Mouse (Mus musculus) CH12F3 (cell line): ENCODE measurements around the gene Olfml3.

Experiments used
- in situ Hi-C: fragments of 300-500 bp; cut with MboI; formaldehyde crosslinking; loops from 2 replicates; pipeline ENCODE4 v1.14.3; 2020; ENCODE audit warnings: low sequenced_read_pairs

Gene Olfml3

DNA sequence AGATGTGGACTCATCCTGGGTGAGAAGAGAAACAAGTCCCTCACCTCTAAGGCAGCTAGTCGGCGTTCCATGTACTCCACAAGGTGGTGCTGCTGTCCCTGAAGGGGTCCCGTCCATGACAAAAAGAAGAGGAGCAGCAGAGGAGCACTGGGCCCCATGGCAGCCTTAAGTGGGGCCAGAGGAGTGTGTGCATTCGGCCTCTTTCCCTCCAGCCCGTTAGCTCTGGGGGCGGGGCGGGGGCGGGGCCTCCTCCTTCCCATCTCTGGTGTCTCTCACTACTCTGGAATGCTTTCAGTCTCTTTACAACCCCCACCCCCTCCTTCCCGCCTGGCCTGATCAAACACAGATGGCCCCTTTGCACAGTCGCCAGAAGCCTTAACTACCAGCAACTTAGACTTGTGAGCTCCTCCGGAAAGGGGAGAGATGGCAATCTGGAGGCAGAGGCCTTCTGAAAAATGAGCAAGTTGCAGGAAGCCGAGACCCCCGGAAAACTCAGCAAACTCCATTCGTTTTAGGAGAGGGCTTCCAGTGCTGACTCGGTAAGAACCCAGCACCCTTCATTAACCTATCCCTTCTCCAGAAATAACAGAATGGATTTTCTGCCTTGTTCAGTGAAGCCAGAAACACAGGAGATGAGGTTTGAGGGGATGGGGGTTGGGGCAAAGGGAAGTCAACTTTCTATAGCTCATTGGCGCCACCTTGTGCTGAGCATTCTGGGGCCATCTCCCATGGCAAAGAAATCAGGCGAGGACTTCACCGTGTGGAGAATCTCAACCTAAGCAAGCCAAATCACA, at the start of gene Olfml3:
Gene Olfml3, minus strand, starts transcription at position 224 of the 794 bp plus-strand sequence.
- in situ Hi-C loops: no loop called here

- in situ Hi-C loops: no loop called here
These were observed 49.4 kb upstream of the Olfml3 start for GRCm38 (mm10) chr3:103787225-103787624.

DNA sequence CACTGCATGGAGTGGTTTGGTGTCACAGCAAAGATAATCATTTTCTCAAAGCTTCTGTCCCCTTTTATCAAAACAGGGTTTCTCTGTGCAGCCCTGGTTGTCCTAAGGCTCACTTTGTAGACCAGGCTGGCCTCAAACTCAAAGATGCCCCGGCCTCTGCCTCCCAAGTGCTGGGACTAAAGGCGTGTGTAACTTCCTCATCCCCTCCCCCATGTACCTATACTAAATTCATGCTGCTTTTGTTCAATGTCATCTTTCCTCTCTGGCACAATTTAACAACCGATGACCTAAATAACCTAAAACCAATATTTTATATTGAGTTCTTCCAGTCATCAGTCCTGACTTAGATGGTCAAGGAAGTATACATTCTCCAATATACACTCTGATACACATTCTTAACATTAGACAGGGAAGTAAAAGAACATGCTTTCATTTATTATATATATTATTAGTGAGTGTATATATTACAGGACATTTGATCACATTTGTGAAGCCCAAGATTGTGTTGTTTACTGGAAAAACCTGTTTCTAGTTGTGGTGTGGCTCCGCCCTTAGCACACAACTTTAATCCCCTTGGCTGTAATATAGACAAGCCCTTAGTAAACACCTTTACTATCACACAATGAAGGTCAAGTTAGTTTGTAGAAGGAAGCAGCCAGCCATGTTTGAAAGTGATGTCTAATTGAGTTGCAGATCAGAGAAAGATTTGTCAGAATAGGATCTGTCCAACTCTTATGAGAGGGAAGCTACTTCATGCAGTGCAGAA, 45.2 kb upstream of the Olfml3 start:
- in situ Hi-C loops: no loop called here

- in situ Hi-C loops: no loop called here
These were observed 43.0 kb upstream of the Olfml3 start for GRCm38 (mm10) chr3:103780777-103781176.

DNA sequence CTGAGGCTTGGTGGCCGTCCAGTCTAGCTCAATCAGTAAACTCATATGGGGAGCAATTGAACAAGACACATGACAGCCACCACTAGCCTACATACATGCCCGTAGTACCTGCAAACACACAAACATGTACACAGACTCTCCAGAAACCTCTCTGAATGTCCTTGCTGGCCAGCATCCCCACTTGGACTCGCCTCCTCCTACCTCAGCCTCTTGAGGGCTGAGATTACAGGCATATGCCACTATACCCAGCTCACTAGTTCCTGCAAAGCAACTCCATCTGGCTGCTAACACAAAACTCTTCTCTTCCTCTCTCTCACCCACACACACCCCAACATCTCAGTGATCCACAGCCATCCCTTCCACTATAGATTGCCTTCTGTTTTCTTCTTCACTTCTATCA, 42.5 kb upstream of the Olfml3 start:
- in situ Hi-C loops: no loop called here

DNA sequence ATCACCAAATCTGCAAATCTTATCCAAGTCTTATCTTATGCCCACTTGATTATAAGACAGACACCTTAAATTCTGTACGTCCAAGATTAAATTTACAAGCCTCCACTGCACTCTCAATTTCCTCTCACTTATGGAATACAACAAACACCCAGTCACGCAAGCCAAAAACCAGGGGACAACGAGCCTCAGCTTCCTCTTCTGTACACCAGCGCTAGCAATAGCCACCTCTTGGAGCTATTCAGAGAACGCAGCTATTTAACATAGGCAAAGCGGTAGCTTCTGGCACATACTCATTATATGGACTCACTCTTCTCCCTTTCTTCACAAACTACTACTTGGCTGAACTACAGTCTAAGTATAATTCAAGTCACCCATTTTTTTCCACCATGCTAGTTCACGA, 41.4 kb upstream of the Olfml3 start:
- in situ Hi-C loops: no loop called here

DNA sequence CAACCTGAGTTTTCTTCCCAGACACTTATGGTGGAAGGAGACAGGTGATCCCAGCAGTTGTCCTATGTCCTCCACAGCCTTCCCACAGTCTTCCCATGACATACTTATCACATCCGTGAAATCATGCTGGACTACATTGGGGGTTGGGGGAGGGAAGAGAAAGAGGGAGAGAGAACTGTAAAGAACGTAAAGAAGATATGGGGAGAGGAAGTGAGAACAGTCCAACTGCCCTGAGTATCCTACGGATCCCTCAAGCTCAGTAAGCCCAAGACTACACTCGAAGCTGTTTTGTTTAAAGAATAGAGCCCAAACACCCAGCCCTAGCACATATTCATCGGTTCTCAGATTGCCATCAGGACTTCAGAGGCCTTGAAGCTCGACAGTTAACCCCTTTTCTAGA, 40.9 kb upstream of the Olfml3 start:
- in situ Hi-C loops: no loop called here

DNA sequence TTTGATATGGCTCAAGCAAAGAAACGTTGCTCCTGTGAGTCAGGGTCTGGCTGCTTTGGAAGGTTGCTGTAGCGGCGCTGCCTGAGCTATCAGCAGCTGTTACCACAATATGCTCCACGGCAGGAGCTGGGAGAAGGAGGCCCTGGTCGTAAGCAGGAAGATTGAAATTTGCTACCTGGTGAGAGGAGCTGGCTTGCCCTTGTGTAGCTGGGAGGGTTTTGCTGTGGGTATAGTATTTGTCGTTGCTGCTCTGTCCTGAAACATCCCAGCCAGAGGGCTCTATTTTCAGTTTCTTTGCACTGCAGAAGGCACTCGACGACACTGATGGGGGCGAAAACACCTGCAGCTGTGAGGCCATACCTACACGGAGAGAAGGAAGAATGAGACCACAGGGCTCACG, 40.1 kb upstream of the Olfml3 start:
- in situ Hi-C loops: no loop called here

- in situ Hi-C loops: no loop called here
These were observed 36.2 kb upstream of the Olfml3 start for GRCm38 (mm10) chr3:103774009-103774408.

DNA sequence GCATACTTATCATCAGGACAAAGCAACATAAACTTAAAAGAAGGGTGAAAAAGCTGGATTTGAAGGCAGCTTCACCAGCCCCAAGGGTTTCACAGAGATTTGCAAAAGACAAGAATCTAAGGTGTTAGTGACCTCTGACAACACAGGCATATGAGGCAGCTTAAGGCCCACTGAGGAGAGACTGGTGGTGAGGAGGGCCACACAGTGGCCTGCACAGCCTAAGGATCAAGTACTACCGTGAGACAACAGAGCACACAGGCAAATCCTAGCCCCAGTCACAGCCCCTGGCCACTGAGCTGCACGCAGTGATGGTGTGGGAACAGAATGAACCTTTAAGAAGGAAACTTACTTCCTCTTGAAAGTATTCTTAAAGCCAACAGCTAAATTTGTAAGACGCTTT, 35.7 kb upstream of the Olfml3 start:
- in situ Hi-C loops: no loop called here

DNA sequence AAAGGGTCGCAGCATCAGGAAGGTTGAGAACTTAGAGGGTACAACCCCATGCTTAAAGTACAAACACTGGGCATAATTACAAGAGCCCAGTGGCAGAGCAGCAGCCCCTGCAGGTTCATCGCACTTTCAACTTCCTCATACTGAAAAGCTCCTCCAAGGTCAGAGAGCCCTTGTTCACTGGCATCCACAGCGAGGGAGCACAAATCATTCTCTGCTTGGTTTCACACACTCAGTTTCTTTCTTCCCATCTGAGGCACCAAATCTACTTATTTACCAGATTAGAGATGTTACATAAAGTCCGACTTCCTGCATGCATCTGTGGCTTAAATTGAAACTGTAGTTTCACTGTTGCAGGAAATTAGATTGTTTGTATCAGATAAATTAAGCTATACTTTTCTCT, 35.0 kb upstream of the Olfml3 start:
- in situ Hi-C loops: no loop called here

GRCm38 (mm10) chr3:103771531-103772130, 33.8 kb upstream of the Olfml3 start:
- in situ Hi-C loops: no loop called here

GRCm38 (mm10) chr3:103766789-103767188, 29.0 kb upstream of the Olfml3 start:
- in situ Hi-C loops: no loop called here

- in situ Hi-C loops: no loop called here
These were observed 21.6 kb upstream of the Olfml3 start for GRCm38 (mm10) chr3:103759261-103759970.

DNA sequence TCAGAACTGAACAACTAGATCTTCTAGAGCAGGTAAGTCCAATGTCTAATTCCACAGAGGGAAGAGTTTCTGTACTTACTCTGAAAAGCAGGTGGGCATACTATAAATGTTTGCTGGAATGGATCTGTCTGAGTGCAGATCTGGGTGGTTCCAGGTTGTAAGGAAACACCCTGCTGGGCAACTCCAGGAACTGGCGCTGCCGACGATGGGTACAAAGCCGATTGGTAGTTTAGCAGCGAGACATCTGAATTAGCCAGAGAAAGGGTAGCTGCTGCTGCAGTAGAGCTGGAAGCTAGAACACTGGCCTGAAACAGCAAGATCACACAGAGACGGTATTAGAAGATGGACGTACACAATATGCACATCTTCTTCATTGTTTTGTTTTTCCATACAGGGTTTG, 20.7 kb upstream of the Olfml3 start:
- in situ Hi-C loops: no loop called here

- in situ Hi-C loops: no loop called here
These were observed 19.1 kb upstream of the Olfml3 start for GRCm38 (mm10) chr3:103756920-103757319.

- in situ Hi-C loops: no loop called here
These were observed 17.6 kb upstream of the Olfml3 start for GRCm38 (mm10) chr3:103755351-103755750.

DNA sequence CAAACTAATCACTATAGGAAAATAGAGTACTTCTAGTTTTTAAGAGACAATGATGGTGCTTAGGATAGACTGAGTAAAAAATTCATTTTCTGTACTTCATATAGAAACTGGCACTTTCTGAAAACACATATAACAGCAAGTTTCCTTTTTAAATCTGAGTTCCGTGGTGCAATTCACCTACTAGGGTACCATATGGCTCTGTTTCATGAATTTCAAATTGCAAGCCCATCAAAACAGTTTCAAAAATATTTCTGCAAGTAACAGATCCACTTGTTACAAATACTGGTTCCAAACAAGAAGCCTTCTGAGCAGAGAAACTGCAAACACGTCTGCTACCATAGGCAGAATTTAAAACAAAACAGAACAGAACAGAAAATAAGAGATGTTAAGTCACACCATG, 13.8 kb upstream of the Olfml3 start:
- in situ Hi-C loops: no loop called here

DNA sequence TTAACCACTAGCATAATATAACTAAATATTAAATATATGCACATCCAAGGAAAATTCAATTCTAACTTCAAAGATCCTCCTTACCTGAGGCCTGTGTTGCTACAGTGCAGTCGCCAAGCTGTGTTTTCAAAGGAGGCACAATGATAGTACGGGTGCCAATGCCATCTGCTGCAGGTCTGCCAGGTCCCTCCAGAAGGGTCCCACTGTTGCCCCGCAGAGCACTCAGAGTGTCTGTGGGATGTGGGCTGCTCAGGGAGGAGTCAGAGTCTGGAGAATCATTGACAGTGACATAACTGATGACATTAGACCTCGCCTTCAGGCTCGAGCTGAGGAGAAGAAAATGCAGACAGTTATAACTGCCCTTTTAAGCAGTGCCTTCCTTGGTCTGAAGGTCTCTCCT, 8.9 kb upstream of the Olfml3 start:
- in situ Hi-C loops: no loop called here

GRCm38 (mm10) chr3:103745001-103745770, 7.4 kb upstream of the Olfml3 start:
- in situ Hi-C loops: no loop called here

DNA sequence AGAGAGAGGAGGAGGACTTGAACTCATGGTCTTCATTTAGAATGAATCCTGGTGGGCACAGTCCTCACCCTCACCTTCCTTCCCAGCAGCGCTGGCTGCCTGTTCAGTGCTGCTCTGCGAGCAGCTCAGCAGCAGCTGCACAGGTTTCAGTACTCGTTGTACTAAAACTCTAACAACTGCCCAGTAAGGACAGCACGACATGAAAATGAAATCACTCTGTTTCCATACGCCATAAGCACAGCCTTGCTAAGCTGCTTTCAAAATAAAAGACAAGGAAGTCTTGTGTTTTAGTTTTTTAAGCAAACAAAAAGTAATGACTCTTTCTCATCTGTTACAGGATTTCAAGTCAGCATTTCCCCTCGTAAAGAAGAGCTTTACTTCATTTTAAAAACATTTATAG, 5.4 kb upstream of the Olfml3 start:
- in situ Hi-C loops: no loop called here
